8 mouse cellular contexts compared by ENCODE assay signal in the genomic region with DNA sequence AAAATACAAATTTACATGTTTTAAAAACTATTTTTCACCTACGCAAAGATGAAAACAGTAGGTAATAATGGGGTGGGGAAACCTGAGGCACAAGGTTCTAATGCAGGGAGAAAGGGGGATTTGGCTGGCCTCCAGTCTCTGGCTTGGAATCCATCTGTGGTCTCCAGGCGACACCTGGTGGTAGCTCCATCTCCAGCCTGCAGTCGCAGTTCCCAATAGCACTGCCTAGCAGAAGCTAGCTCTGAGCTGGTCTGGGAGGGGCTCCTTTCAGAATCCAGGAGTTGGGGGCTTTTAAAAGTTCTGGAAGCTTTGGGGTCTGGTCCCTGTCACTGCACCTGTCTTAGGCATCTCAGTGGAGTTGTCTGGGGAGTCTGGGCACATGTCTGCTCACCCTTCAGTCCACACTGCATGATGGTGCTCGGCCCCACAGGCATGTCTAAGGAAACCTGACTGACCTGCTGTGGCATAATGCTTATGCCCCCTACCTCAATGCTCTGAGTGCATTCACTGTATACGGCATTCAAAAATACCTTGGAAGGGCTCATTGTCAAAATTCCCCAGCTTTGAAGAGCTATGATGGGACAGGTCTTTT. TPM values are rescaled to one million over a fixed set of nuclear protein-coding genes. Genes with fewer than 3 reads are reported as not detected.
DNase-seq lines count a peak whose midpoint lies in the region; ATAC-seq and TF ChIP-seq lines count a peak whose summit lies in the region.
"Had no signal": no experiment of that assay in that cellular context is flagged by ENCODE, and none has a peak within 500 bp of the region (broad histone marks: within the 10 kb centered on the region; RNA-seq: fewer than 3 reads in every experiment).

No protein-coding gene starts in this region.

- no peak overlapping the region for H3K27ac ChIP-seq in ES-Bruce4 (ENCODE audit: insufficient read depth, low read length)
- no peak overlapping the region for H3K27ac ChIP-seq in forebrain, embryonic 10.5 days
- no peak overlapping the region for H3K27ac ChIP-seq in hindbrain, embryonic 14.5 days
- H3K27ac ChIP-seq in midbrain, embryonic 15.5 days: no peak overlapping the region
- H3K27ac ChIP-seq in spleen, adult 2 months (ENCODE audit: insufficient read depth, low read length): no peak overlapping the region

- peak; percentile 38; the same call in 1 of the 2 replicates for ATAC-seq in hindbrain, embryonic 14.5 days (ENCODE audit: low FRiP score)
- ATAC-seq in midbrain, embryonic 15.5 days (replicated peaks): peak; percentile 59

- no peaks in the 10 kb centered on the region for H3K9me3 ChIP-seq in ES-Bruce4 (replicated peaks; ENCODE audit: control insufficient read depth, insufficient read depth, low read length, poor library complexity, severe bottlenecking)
- H3K9me3 ChIP-seq in forebrain, embryonic 10.5 days: no peaks in the 10 kb centered on the region
- H3K9me3 ChIP-seq in hindbrain, embryonic 14.5 days (ENCODE audit: control insufficient read depth, low read length): no peaks in the 10 kb centered on the region
- H3K9me3 ChIP-seq in midbrain, embryonic 15.5 days: no peaks in the 10 kb centered on the region

- DNase-seq in adrenal gland, postnatal 10 days: peak; percentile 79
- peak; percentile 69 for DNase-seq in forebrain, embryonic 10.5 days (ENCODE audit: extremely low spot score, low spot score)
- DNase-seq in hindbrain, embryonic 14.5 days (ENCODE audit: low spot score): peak; percentile 88
- DNase-seq in left cerebral cortex, postnatal 4 days: peak; percentile 83
- DNase-seq in spleen, adult 2 months (ENCODE audit: low read depth in 1 of 2, low spot score in 2 of 2): peak in 1 of 2 experiments; percentile 61

- 44% methylated on average over 5 of the region's 5 CpGs for WGBS in forebrain, embryonic 10.5 days
- 44% methylated on average over 5 of the region's 5 CpGs for WGBS in hindbrain, embryonic 14.5 days
- 41% methylated on average over 5 of the region's 5 CpGs for WGBS in midbrain, embryonic 15.5 days
- WGBS in spleen, adult 2 months: 43% methylated on average over 5 of the region's 5 CpGs

- intact Hi-C loops in left cerebral cortex, postnatal 4 days (cut with DNase I): loop anchor here (1.0 to 2.0 kb wide), 2 partner anchors 376 to 455 kb away; no protein-coding TSS in a partner anchor

- no peaks in the 10 kb centered on the region for H3K36me3 ChIP-seq in ES-Bruce4 (ENCODE audit: control insufficient read depth, insufficient read depth, low read length, poor library complexity, severe bottlenecking)
- H3K36me3 ChIP-seq in forebrain, embryonic 10.5 days (replicated peaks): no peaks in the 10 kb centered on the region
- H3K36me3 ChIP-seq in hindbrain, embryonic 14.5 days (replicated peaks; ENCODE audit: control insufficient read depth, insufficient read depth): no peaks in the 10 kb centered on the region
- no peaks in the 10 kb centered on the region for H3K36me3 ChIP-seq in midbrain, embryonic 15.5 days (replicated peaks)
- H3K36me3 ChIP-seq in spleen, adult 2 months (ENCODE audit: control insufficient read depth, insufficient read depth, low read length): no peaks in the 10 kb centered on the region

- H3K9ac ChIP-seq in ES-Bruce4 (ENCODE audit: low read depth, poor library complexity, severe bottlenecking): no peak overlapping the region
- no peak overlapping the region for H3K9ac ChIP-seq in hindbrain, embryonic 14.5 days
- no peak overlapping the region for H3K9ac ChIP-seq in midbrain, embryonic 15.5 days

- peak; percentile 85 for TF ChIP-seq CTCF in ES-Bruce4 (IDR thresholded peaks at IDR 0.05; ENCODE audit: low read depth, low read length)
- TF ChIP-seq CTCF in spleen, adult 2 months (IDR thresholded peaks at IDR 0.05; ENCODE audit: extremely low read depth, insufficient read depth, insufficient read length, insufficient replicate concordance): peak; percentile 89

- no peaks in the 10 kb centered on the region for H3K27me3 ChIP-seq in ES-Bruce4 (ENCODE audit: control insufficient read depth, insufficient read depth, low read length, poor library complexity, severe bottlenecking)
- no peaks in the 10 kb centered on the region for H3K27me3 ChIP-seq in forebrain, embryonic 10.5 days (ENCODE audit: poor library complexity, severe bottlenecking)
- H3K27me3 ChIP-seq in hindbrain, embryonic 14.5 days (ENCODE audit: control insufficient read depth, insufficient read depth, low read length): no peaks in the 10 kb centered on the region
- H3K27me3 ChIP-seq in midbrain, embryonic 15.5 days (replicated peaks): no peaks in the 10 kb centered on the region
- H3K27me3 ChIP-seq in spleen, adult 2 months (ENCODE audit: control insufficient read depth, insufficient read depth, low read length): no peaks in the 10 kb centered on the region

- no peaks in the 10 kb centered on the region for H3K4me1 ChIP-seq in ES-Bruce4 (ENCODE audit: control insufficient read depth, insufficient read depth, low read length)
- peaks cover 18% of the 10 kb centered on the region for H3K4me1 ChIP-seq in forebrain, embryonic 10.5 days
- no peaks in the 10 kb centered on the region for H3K4me1 ChIP-seq in hindbrain, embryonic 14.5 days (replicated peaks; ENCODE audit: control insufficient read depth, insufficient read depth, low read length)
- no peaks in the 10 kb centered on the region for H3K4me1 ChIP-seq in midbrain, embryonic 15.5 days
- H3K4me1 ChIP-seq in spleen, adult 2 months (ENCODE audit: control insufficient read depth, insufficient read depth, insufficient read length): no peaks in the 10 kb centered on the region

- H3K4me3 ChIP-seq in ES-Bruce4 (ENCODE audit: low read depth, low read length): no peak overlapping the region
- no peak overlapping the region for H3K4me3 ChIP-seq in forebrain, embryonic 10.5 days
- no peak overlapping the region for H3K4me3 ChIP-seq in hindbrain, embryonic 14.5 days (replicated peaks; ENCODE audit: low read length)
- H3K4me3 ChIP-seq in midbrain, embryonic 15.5 days: no peak overlapping the region
- H3K4me3 ChIP-seq in spleen, adult 2 months (ENCODE audit: extremely low read depth, insufficient read depth, insufficient read length): no peak overlapping the region

- no peak for TF ChIP-seq POLR2A in ES-Bruce4 (IDR thresholded peaks at IDR 0.05; ENCODE audit: insufficient read depth, low read length)
- TF ChIP-seq POLR2A in spleen, adult 2 months (IDR thresholded peaks at IDR 0.05; ENCODE audit: low read depth, low read length): no peak

- no peak overlapping the region for H3K4me2 ChIP-seq in hindbrain, embryonic 14.5 days (replicated peaks)
- no peak overlapping the region for H3K4me2 ChIP-seq in midbrain, embryonic 15.5 days

- no peak for TF ChIP-seq EP300 in ES-Bruce4 (IDR thresholded peaks at IDR 0.05; ENCODE audit: insufficient read depth, low read depth, low read length)

RNA-seq across cellular contexts. Expression of a gene that starts 16.2 kb away (rescaled TPM):
- polyA plus RNA-seq in ES-Bruce4 (2011; ENCODE audit: insufficient read depth, insufficient read length, low read depth, missing spikeins): not detected in 2 replicates
- total RNA-seq in adrenal gland, postnatal 10 days (2021): not detected
- polyA plus RNA-seq in forebrain, embryonic 10.5 days (2016; fragmentation: Nextera tagmentation; extraction: Ambion mirVana): not detected in 2 replicates
- polyA plus RNA-seq in hindbrain, embryonic 14.5 days (2014; fragmentation: Nextera tagmentation; extraction: Ambion mirVana): not detected in 2 replicates
- total RNA-seq in left cerebral cortex, postnatal 4 days (2021): not detected
- not detected in 2 replicates for polyA plus RNA-seq in midbrain, embryonic 15.5 days (2015; fragmentation: Nextera tagmentation; extraction: Ambion mirVana)
- not detected in 2 replicates for polyA plus RNA-seq in spleen, adult 2 months (2012; rRNA removed)
- polyA plus RNA-seq: heart, embryonic 16.5 days had no signal

RNA-seq across cellular contexts. Expression of a gene that starts 39.6 kb away (rescaled TPM):
- not detected in 2 replicates for polyA plus RNA-seq in ES-Bruce4 (2011; ENCODE audit: insufficient read depth, insufficient read length, low read depth, missing spikeins)
- not detected for total RNA-seq in adrenal gland, postnatal 10 days (2021)
- polyA plus RNA-seq in forebrain, embryonic 10.5 days (2016; fragmentation: Nextera tagmentation; extraction: Ambion mirVana): not detected in 2 replicates
- not detected in 2 replicates for polyA plus RNA-seq in hindbrain, embryonic 14.5 days (2014; fragmentation: Nextera tagmentation; extraction: Ambion mirVana)
- not detected for total RNA-seq in left cerebral cortex, postnatal 4 days (2021)
- not detected in 2 replicates for polyA plus RNA-seq in midbrain, embryonic 15.5 days (2015; fragmentation: Nextera tagmentation; extraction: Ambion mirVana)
- polyA plus RNA-seq in spleen, adult 2 months (2012; rRNA removed): not detected in 2 replicates
- polyA plus RNA-seq: heart, embryonic 16.5 days had no signal
